Mouse (Mus musculus) hindbrain, embryonic 12.5 days (tissue): ENCODE measurements around the gene Phldb2. TPM values are rescaled to one million over a fixed set of nuclear protein-coding genes. Genes with fewer than 3 reads are reported as not detected.
A peak's percentile ranks its signal among the peaks of the same experiment; 100 is the strongest.

Experiments
- ATAC-seq: fragments of 200-750 bp; cut with Nextera tagmentation; 2 replicates; pipeline ENCODE4 v1.8.0; 2017; ENCODE audit warnings: moderate TSS enrichment; ENCODE audit not compliant: low FRiP score
- H3K27ac ChIP-seq: fragments of 300-500 bp; sonication (generic); 2 replicates; pipeline ENCODE4 v1.5.1; 2016; ENCODE audit warnings: mild to moderate bottlenecking
- H3K27me3 ChIP-seq: fragments of 300-500 bp; sonication (generic); 2 replicates; pipeline ENCODE4 v1.6.1; 2016; ENCODE audit warnings: mild to moderate bottlenecking
- H3K36me3 ChIP-seq: fragments of 300-500 bp; sonication (generic); 2 replicates; pipeline ENCODE4 v1.6.1; 2016; ENCODE audit warnings: mild to moderate bottlenecking
- H3K4me1 ChIP-seq: fragments of 300-500 bp; sonication (generic); 2 replicates; pipeline ENCODE4 v1.6.1; 2016
- H3K4me2 ChIP-seq: fragments of 300-500 bp; sonication (generic); replicated peaks from 2 replicates; pipeline ENCODE4 v1.6.1; 2016; ENCODE audit warnings: mild to moderate bottlenecking
- H3K4me3 ChIP-seq: fragments of 300-500 bp; sonication (generic); 2 replicates; pipeline ENCODE4 v1.5.1; 2016; ENCODE audit warnings: mild to moderate bottlenecking
- H3K9ac ChIP-seq: fragments of 300-500 bp; sonication (generic); 2 replicates; pipeline ENCODE4 v1.6.1; 2016; ENCODE audit warnings: mild to moderate bottlenecking, moderate library complexity
- H3K9me3 ChIP-seq: fragments of 300-500 bp; sonication (generic); replicated peaks from 2 replicates; pipeline ENCODE4 v1.6.1; 2016; ENCODE audit warnings: mild to moderate bottlenecking
- WGBS: fragments of 180-500 bp; shearing (Covaris S2); methylation state at CpG from one replicate; pipeline ENCODE4 v1.1.7; 2016; 5-methylcytosine and 5-hydroxymethylcytosine counted together
- polyA plus RNA-seq: library from polyadenylated mRNA; unstranded; fragments of >200 nt; fragmentation: Nextera tagmentation; extraction: Ambion mirVana; gene quantifications from 2 replicates; pipeline ENCODE4 v1.2.1, GENCODE M21; 2016

Gene Phldb2
- polyA plus RNA-seq, 1 experiment from 2014 or later: 34.5 TPM

DNA sequence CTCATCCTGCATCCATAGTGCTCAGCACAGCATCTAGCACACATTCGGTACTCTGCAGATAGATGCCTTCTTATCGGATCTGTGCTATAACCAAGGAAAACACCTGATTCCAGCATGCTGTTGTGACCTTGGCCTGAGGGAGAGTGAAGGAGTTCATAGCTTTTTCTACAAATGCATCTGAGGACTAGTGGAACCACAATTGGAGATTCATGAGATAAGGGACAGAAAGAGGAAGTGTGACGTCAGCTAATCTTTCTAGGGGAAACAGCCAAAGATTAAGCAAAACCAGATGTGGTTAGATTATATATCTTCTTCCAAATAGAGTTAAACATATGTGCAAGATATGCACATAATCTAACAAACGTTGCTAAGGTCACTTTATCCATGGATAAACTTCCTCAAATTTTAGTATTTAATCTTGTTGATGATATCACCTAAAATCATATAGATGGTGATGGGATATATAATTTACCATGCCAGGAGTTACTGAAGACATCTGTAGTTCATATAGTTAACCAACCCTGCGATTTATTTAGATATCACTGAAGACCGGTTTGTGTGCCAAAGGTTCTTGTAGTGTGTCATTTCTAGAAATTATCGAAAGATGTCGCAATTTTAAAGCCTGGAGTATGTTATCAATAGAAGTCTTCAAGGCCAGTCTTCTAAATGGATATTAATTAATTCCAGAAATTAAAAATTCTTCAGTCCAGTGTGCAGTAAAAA is 11.1 kb downstream of the Phldb2 start:
- Histone ChIP-seq H3K36me3 (no peaks in the 10 kb centered on the region), H3K4me1 (no peaks in the 10 kb centered on the region), H3K27me3 (no peaks in the 10 kb centered on the region), H3K4me2 (no peak overlapping the region), H3K27ac (no peak overlapping the region), H3K9me3 (no peaks in the 10 kb centered on the region), H3K9ac (no peak overlapping the region), H3K4me3 (no peak overlapping the region)
- no peak for ATAC-seq
- WGBS: 80% methylated on average over 8 of the region's 8 CpGs

DNA sequence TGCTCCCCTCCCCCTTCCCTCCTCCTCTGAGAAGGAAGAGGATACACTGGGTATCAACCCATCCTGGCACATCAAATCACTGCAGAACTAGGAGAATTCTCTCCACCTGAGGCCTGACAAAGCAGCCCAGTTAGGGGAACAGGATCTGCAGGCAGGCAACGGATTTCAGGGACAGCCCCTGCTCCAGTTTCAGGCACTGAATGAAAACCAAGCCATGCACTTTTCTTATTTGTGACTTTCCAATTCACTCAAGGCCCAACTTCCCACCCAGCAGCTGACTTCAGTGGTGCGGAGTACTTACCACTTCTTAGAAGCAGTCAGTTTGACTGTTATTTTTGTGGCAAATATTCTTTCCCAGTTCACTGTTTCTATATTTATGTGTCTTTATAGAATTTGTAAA is 12.7 kb downstream of the Phldb2 start:
- H3K9me3 ChIP-seq: no peaks in the 10 kb centered on the region
- no peak overlapping the region for H3K4me3 ChIP-seq
- ATAC-seq: no peak
- no peak overlapping the region for H3K27ac ChIP-seq
- no peak overlapping the region for H3K9ac ChIP-seq
- H3K27me3 ChIP-seq: no peaks in the 10 kb centered on the region
- no peak overlapping the region for H3K4me2 ChIP-seq
- WGBS: 69% methylated on average over 2 of the region's 2 CpGs
- H3K4me1 ChIP-seq: peaks cover 7% of the 10 kb centered on the region
- H3K36me3 ChIP-seq: no peaks in the 10 kb centered on the region

DNA sequence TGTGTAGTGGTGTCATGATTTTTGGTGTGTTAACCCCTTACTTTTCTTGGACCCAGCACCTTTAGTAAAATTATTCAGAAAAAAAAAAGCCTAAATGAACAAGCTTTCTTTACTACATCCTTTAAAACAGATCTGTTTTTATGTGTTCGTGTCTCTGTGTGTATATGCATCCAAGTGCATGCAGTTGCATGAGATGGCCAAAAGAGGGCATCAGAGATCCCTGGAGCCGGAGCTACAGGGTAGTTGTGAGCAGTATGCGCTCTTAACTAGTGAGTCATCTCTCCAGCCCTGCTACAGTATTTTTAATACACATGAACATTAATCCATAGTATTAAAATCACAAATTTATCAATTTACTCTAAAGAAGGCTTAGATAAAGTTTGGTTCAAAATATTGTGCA is 14.0 kb downstream of the Phldb2 start:
- H3K36me3 ChIP-seq: no peaks in the 10 kb centered on the region
- no peak for ATAC-seq
- no peak overlapping the region for H3K4me2 ChIP-seq
- no peak overlapping the region for H3K27ac ChIP-seq
- no peaks in the 10 kb centered on the region for H3K27me3 ChIP-seq
- no peaks in the 10 kb centered on the region for H3K9me3 ChIP-seq
- 93% methylated on average over 3 of the region's 3 CpGs for WGBS
- H3K4me3 ChIP-seq: no peak overlapping the region
- H3K4me1 ChIP-seq: peaks cover 11% of the 10 kb centered on the region
- no peak overlapping the region for H3K9ac ChIP-seq

GRCm38 (mm10) chr16:45937381-45937780 is 16.0 kb downstream of the Phldb2 start:
- no peaks in the 10 kb centered on the region for H3K27me3 ChIP-seq
- no peak overlapping the region for H3K4me3 ChIP-seq

DNA sequence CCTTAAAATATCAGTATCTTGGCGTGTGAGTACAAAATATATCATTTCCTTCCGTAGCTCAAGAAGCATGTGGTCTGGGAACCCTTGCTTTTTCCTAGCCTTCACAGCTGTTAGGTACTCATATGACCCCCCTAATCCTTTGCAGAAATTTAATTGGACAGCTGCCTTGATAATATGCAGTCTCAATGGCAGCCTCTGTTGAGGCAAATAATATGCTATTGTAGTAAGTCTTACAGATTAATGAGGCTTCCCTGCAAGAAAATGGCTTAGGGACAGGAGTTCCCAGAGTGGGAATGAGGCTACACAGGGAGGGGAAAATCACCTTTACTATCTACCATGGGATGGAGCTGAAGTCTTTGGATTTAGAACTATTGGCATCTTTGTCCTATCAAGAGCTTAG is 16.9 kb downstream of the Phldb2 start:
- Histone ChIP-seq H3K27me3 (no peaks in the 10 kb centered on the region), H3K9ac (no peak overlapping the region), H3K4me2 (no peak overlapping the region), H3K36me3 (no peaks in the 10 kb centered on the region), H3K9me3 (no peaks in the 10 kb centered on the region), H3K4me3 (no peak overlapping the region), H3K4me1 (peaks cover 11% of the 10 kb centered on the region), H3K27ac (peak overlapping the region; percentile 23; the same call in 1 of the 2 replicates)
- 49% methylated on average over 2 of the region's 2 CpGs for WGBS
- ATAC-seq: peak; percentile 66; the same call in 1 of the 2 replicates

More at GRCm38 (mm10) chr16:45937381-45937780, 16.0 kb downstream of the Phldb2 start:
- 72% methylated on average over 2 of the region's 2 CpGs for WGBS
- H3K9ac ChIP-seq: no peak overlapping the region
- no peak for ATAC-seq
- no peak overlapping the region for H3K4me2 ChIP-seq
- H3K36me3 ChIP-seq: no peaks in the 10 kb centered on the region
- no peaks in the 10 kb centered on the region for H3K9me3 ChIP-seq
- peaks cover 11% of the 10 kb centered on the region for H3K4me1 ChIP-seq
- H3K27ac ChIP-seq: no peak overlapping the region

- peaks cover 11% of the 10 kb centered on the region for H3K4me1 ChIP-seq
- H3K36me3 ChIP-seq: no peaks in the 10 kb centered on the region
- no peak overlapping the region for H3K9ac ChIP-seq
- H3K9me3 ChIP-seq: no peaks in the 10 kb centered on the region
- H3K27me3 ChIP-seq: no peaks in the 10 kb centered on the region
- no peak overlapping the region for H3K4me3 ChIP-seq
- peak overlapping the region; percentile 23; the same call in 1 of the 2 replicates for H3K27ac ChIP-seq
- no peak for ATAC-seq
- H3K4me2 ChIP-seq: no peak overlapping the region
- 84% methylated on average over 3 of the region's 3 CpGs for WGBS
Measured at GRCm38 (mm10) chr16:45935956-45936483, 17.4 kb downstream of the Phldb2 start.

GRCm38 (mm10) chr16:45934721-45935407 is 18.5 kb downstream of the Phldb2 start:
- ATAC-seq: no peak
- Histone ChIP-seq H3K36me3 (no peaks in the 10 kb centered on the region), H3K4me3 (no peak overlapping the region), H3K4me2 (no peak overlapping the region), H3K9ac (no peak overlapping the region), H3K27me3 (no peaks in the 10 kb centered on the region), H3K9me3 (no peaks in the 10 kb centered on the region), H3K4me1 (peaks cover 11% of the 10 kb centered on the region), H3K27ac (no peak overlapping the region; the same call in 1 of the 2 replicates)
- WGBS: 54% methylated on average over 2 of the region's 2 CpGs

- no peak overlapping the region for H3K4me2 ChIP-seq
- no peak overlapping the region for H3K27ac ChIP-seq
- no peaks in the 10 kb centered on the region for H3K9me3 ChIP-seq
- ATAC-seq: no peak
- H3K4me3 ChIP-seq: no peak overlapping the region
- H3K4me1 ChIP-seq: 0 out of 2 replicates have a peak, but pooled peaks cover 3% of the 10 kb centered on the region
- no peaks in the 10 kb centered on the region for H3K36me3 ChIP-seq
- no peak overlapping the region for H3K9ac ChIP-seq
- no peaks in the 10 kb centered on the region for H3K27me3 ChIP-seq
- WGBS: 87% methylated on average over 3 of the region's 3 CpGs
Measured at GRCm38 (mm10) chr16:45930308-45930707, 23.1 kb downstream of the Phldb2 start.

DNA sequence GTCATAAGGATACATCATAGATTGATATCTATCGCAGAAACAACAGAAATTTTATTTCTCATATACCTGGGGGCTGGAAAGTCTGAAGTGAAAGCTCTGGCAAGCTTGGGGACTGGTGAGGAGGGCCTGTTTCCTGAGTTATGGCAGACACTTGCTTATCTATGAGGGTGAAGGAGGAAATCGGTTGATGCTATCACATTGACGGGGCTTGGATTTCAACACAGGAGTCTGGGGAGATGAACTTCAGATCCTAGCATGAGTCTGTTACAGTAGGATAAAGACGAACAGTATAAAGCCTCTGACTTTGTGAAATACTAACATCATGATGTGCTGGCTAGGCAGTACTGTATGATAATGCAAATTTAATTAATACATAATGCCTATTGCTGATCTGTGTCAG is 25.3 kb downstream of the Phldb2 start:
- WGBS: 87% methylated on average over 4 of the region's 4 CpGs
- Histone ChIP-seq H3K4me2 (no peak overlapping the region), H3K27me3 (no peaks in the 10 kb centered on the region), H3K36me3 (no peaks in the 10 kb centered on the region), H3K9me3 (no peaks in the 10 kb centered on the region), H3K4me3 (no peak overlapping the region), H3K4me1 (no peaks in the 10 kb centered on the region), H3K9ac (no peak overlapping the region), H3K27ac (no peak overlapping the region)
- ATAC-seq: no peak

GRCm38 (mm10) chr16:45927601-45928000 is 25.8 kb downstream of the Phldb2 start:
- no peak overlapping the region for H3K9ac ChIP-seq
- H3K4me1 ChIP-seq: no peaks in the 10 kb centered on the region
- H3K4me3 ChIP-seq: no peak overlapping the region
- no peaks in the 10 kb centered on the region for H3K9me3 ChIP-seq
- no peaks in the 10 kb centered on the region for H3K36me3 ChIP-seq
- 54% methylated on average over 3 of the region's 3 CpGs for WGBS
- no peak for ATAC-seq
- H3K27ac ChIP-seq: no peak overlapping the region
- no peaks in the 10 kb centered on the region for H3K27me3 ChIP-seq
- no peak overlapping the region for H3K4me2 ChIP-seq

GRCm38 (mm10) chr16:45926875-45927274 is 26.5 kb downstream of the Phldb2 start:
- 90% methylated on average over 5 of the region's 5 CpGs for WGBS
- H3K9ac ChIP-seq: no peak overlapping the region
- H3K4me2 ChIP-seq: no peak overlapping the region
- no peak overlapping the region for H3K27ac ChIP-seq
- no peaks in the 10 kb centered on the region; the same call in 1 of the 2 replicates for H3K4me1 ChIP-seq
- H3K9me3 ChIP-seq: no peaks in the 10 kb centered on the region
- H3K36me3 ChIP-seq: no peaks in the 10 kb centered on the region
- H3K27me3 ChIP-seq: no peaks in the 10 kb centered on the region
- H3K4me3 ChIP-seq: no peak overlapping the region
- no peak for ATAC-seq

- no peak for ATAC-seq
Measured at GRCm38 (mm10) chr16:45923731-45924424, 29.5 kb downstream of the Phldb2 start.

More at GRCm38 (mm10) chr16:45923731-45924424, 29.5 kb downstream of the Phldb2 start:
- Histone ChIP-seq H3K4me3 (no peak overlapping the region), H3K9ac (no peak overlapping the region), H3K27ac (no peak overlapping the region), H3K4me2 (no peak overlapping the region), H3K27me3 (no peaks in the 10 kb centered on the region), H3K4me1 (no peaks in the 10 kb centered on the region; the same call in 1 of the 2 replicates), H3K9me3 (no peaks in the 10 kb centered on the region), H3K36me3 (no peaks in the 10 kb centered on the region)
- WGBS: 68% methylated on average over 6 of the region's 6 CpGs
